Mouse (Mus musculus): Measurements from ENCODE around the gene Creb1. TPM values are rescaled to one million over a fixed set of nuclear protein-coding genes. Genes with fewer than 3 reads are reported as not detected.
A peak's percentile ranks its signal among the peaks of the same experiment; 100 is the strongest.

Creb1 gene
- total and polyA plus RNA-seq, 3 experiments = 19.0 to 179 (median 81.0) TPM

- DNase-seq (ENCODE audit: low spot score) (no peak), ATAC-seq (ENCODE audit: extremely low read depth, insufficient number of reproducible peaks, low FRiP score, poor library complexity, severe bottlenecking) (no peak)
- TF ChIP-seq TAL1 (conservative IDR thresholded peaks at IDR 0.05; ENCODE audit: low read depth, low read length) (no peak), CTCF (IDR thresholded peaks at IDR 0.05; ENCODE audit: low read depth, low read length) (no peak), GATA2 (IDR thresholded peaks at IDR 0.05; ENCODE audit: borderline replicate concordance, low read depth, low read length) (no peak), POLR2AphosphoS5 (IDR thresholded peaks at IDR 0.05; ENCODE audit: insufficient replicate concordance, low read depth, low read length) (no peak), GATA1 (IDR thresholded peaks at IDR 0.05; ENCODE audit: borderline replicate concordance, low read length) (no peak)
- H3K36me3 ChIP-seq (replicated peaks) = peaks cover 72% of the 10 kb centered on the region
- no peak overlapping the region for H3K4me3 ChIP-seq (ENCODE audit: low read depth, low read length)
- H3K27me3 ChIP-seq (ENCODE audit: insufficient read depth, low read length) = no peaks in the 10 kb centered on the region
- H3K4me1 ChIP-seq (ENCODE audit: insufficient read depth, low read depth, low read length) = peaks cover 10% of the 10 kb centered on the region; the same call in 1 of the 2 replicates
- no peaks in the 10 kb centered on the region for H3K9me3 ChIP-seq (replicated peaks)
Observed at GRCm38 (mm10) chr1:64578801-64579200, 46.4 kb downstream of the Creb1 start.

GRCm38 (mm10) chr1:64598926-64599325 is 66.5 kb downstream of the Creb1 start:
- TF ChIP-seq CTCF (IDR thresholded peaks at IDR 0.05; ENCODE audit: low read depth, low read length) = no peak
- no peak for TF ChIP-seq POLR2AphosphoS5 (IDR thresholded peaks at IDR 0.05; ENCODE audit: insufficient replicate concordance, low read depth, low read length)
- TF ChIP-seq GATA2 (IDR thresholded peaks at IDR 0.05; ENCODE audit: borderline replicate concordance, low read depth, low read length) = no peak
- no peak for TF ChIP-seq GATA1 (IDR thresholded peaks at IDR 0.05; ENCODE audit: borderline replicate concordance, low read length)
- TF ChIP-seq TAL1 (conservative IDR thresholded peaks at IDR 0.05; ENCODE audit: low read depth, low read length) = no peak

DNA sequence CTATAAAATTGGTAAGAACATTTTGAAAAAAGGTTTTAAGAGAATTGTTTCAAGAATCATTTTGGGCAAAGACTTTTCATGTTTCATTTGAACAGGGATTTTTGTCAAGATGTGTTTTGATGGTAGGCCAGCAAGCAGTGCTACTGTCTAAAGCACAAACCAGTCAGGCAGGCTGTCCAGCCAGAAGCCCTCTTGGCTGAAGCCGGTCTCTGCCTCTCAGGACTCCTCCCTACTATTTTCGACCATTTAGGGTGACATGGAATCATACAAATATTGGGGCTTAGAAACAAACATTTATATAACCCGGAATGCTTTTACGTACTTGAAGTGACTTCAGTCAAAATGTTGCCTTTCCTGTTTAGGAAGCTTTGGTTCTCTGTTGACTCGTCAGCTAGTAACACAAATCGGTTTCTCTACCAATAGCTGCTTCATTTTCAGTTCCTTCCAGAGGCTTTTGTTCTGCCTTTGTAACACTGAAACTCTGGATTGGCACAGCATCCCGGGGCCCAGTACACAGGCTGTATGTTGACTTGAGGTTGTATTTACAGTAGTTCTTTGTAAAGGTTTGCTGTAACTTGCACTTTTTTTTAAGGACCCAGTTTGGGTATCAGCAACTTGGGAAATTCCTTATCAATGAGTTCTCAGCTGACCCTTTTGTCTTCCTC is 68.1 kb downstream of the Creb1 start:
- DNase-seq (ENCODE audit: low spot score) (no peak), ATAC-seq (ENCODE audit: extremely low read depth, insufficient number of reproducible peaks, low FRiP score, poor library complexity, severe bottlenecking) (no peak)
- Histone ChIP-seq H3K4me1 (ENCODE audit: insufficient read depth, low read depth, low read length) (peaks cover under 1% of the 10 kb centered on the region; the same call in 1 of the 2 replicates), H3K4me3 (ENCODE audit: low read depth, low read length) (no peak overlapping the region), H3K9me3 (replicated peaks) (no peaks in the 10 kb centered on the region), H3K27me3 (ENCODE audit: insufficient read depth, low read length) (no peaks in the 10 kb centered on the region), H3K36me3 (replicated peaks) (peaks cover 82% of the 10 kb centered on the region)
- no peak for TF ChIP-seq GATA1 (IDR thresholded peaks at IDR 0.05; ENCODE audit: borderline replicate concordance, low read length)
- TF ChIP-seq TAL1 (conservative IDR thresholded peaks at IDR 0.05; ENCODE audit: low read depth, low read length) = no peak
- no peak for TF ChIP-seq GATA2 (IDR thresholded peaks at IDR 0.05; ENCODE audit: borderline replicate concordance, low read depth, low read length)
- TF ChIP-seq CTCF (IDR thresholded peaks at IDR 0.05; ENCODE audit: low read depth, low read length) = no peak
- no peak for TF ChIP-seq POLR2AphosphoS5 (IDR thresholded peaks at IDR 0.05; ENCODE audit: insufficient replicate concordance, low read depth, low read length)

More at GRCm38 (mm10) chr1:64598926-64599325, 66.5 kb downstream of the Creb1 start:
- Histone ChIP-seq H3K4me3 (ENCODE audit: low read depth, low read length) (no peak overlapping the region), H3K4me1 (ENCODE audit: insufficient read depth, low read depth, low read length) (no peaks in the 10 kb centered on the region), H3K27me3 (ENCODE audit: insufficient read depth, low read length) (no peaks in the 10 kb centered on the region), H3K9me3 (replicated peaks) (no peaks in the 10 kb centered on the region), H3K36me3 (replicated peaks) (peaks cover 71% of the 10 kb centered on the region)
- ATAC-seq (ENCODE audit: extremely low read depth, insufficient number of reproducible peaks, low FRiP score, poor library complexity, severe bottlenecking) (no peak), DNase-seq (ENCODE audit: low spot score) (no peak)

- no peak for DNase-seq (ENCODE audit: low spot score)
- no peak overlapping the region for H3K4me3 ChIP-seq (ENCODE audit: low read depth, low read length)
- no peaks in the 10 kb centered on the region for H3K27me3 ChIP-seq (ENCODE audit: insufficient read depth, low read length)
- ATAC-seq (ENCODE audit: extremely low read depth, insufficient number of reproducible peaks, low FRiP score, poor library complexity, severe bottlenecking) = no peak
- no peak for TF ChIP-seq GATA2 (IDR thresholded peaks at IDR 0.05; ENCODE audit: borderline replicate concordance, low read depth, low read length)
- TF ChIP-seq CTCF (IDR thresholded peaks at IDR 0.05; ENCODE audit: low read depth, low read length) = no peak
- TF ChIP-seq GATA1 (IDR thresholded peaks at IDR 0.05; ENCODE audit: borderline replicate concordance, low read length) = no peak
- no peak for TF ChIP-seq TAL1 (conservative IDR thresholded peaks at IDR 0.05; ENCODE audit: low read depth, low read length)
- no peak for TF ChIP-seq POLR2AphosphoS5 (IDR thresholded peaks at IDR 0.05; ENCODE audit: insufficient replicate concordance, low read depth, low read length)
- peaks cover 3% of the 10 kb centered on the region; the same call in 1 of the 2 replicates for H3K4me1 ChIP-seq (ENCODE audit: insufficient read depth, low read depth, low read length)
- peaks cover 83% of the 10 kb centered on the region for H3K36me3 ChIP-seq (replicated peaks)
- no peaks in the 10 kb centered on the region for H3K9me3 ChIP-seq (replicated peaks)
Observed at GRCm38 (mm10) chr1:64601242-64601842, 68.9 kb downstream of the Creb1 start.

DNA sequence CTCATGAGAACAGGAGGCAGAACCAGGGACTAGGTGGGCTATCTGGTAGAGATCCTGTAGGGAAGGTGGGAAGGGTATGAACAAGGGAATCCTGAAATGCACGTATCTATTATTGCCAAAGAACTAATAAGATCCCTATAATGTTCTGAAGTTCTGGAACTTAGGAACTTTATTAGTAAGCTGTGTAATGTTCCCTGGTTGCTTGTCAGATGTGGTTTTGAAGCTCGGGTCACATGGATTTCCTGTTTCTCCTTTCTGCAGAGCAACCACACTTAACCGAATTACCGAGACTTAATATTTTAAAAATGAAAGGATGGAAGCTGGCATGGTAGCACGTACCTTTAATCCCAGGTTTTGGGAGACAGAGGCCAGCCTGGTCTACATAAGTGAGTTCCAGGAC is 70.9 kb downstream of the Creb1 start:
- DNase-seq (ENCODE audit: low spot score) (no peak), ATAC-seq (ENCODE audit: extremely low read depth, insufficient number of reproducible peaks, low FRiP score, poor library complexity, severe bottlenecking) (no peak)
- peaks cover 82% of the 10 kb centered on the region for H3K36me3 ChIP-seq (replicated peaks)
- no peaks in the 10 kb centered on the region for H3K9me3 ChIP-seq (replicated peaks)
- H3K4me3 ChIP-seq (ENCODE audit: low read depth, low read length) = no peak overlapping the region
- H3K4me1 ChIP-seq (ENCODE audit: insufficient read depth, low read depth, low read length) = peaks cover 8% of the 10 kb centered on the region; the same call in 1 of the 2 replicates
- TF ChIP-seq TAL1 (conservative IDR thresholded peaks at IDR 0.05; ENCODE audit: low read depth, low read length) = no peak
- TF ChIP-seq CTCF (IDR thresholded peaks at IDR 0.05; ENCODE audit: low read depth, low read length) = no peak
- TF ChIP-seq GATA1 (IDR thresholded peaks at IDR 0.05; ENCODE audit: borderline replicate concordance, low read length) = no peak
- no peak for TF ChIP-seq POLR2AphosphoS5 (IDR thresholded peaks at IDR 0.05; ENCODE audit: insufficient replicate concordance, low read depth, low read length)
- no peak for TF ChIP-seq GATA2 (IDR thresholded peaks at IDR 0.05; ENCODE audit: borderline replicate concordance, low read depth, low read length)
- no peaks in the 10 kb centered on the region for H3K27me3 ChIP-seq (ENCODE audit: insufficient read depth, low read length)

DNA sequence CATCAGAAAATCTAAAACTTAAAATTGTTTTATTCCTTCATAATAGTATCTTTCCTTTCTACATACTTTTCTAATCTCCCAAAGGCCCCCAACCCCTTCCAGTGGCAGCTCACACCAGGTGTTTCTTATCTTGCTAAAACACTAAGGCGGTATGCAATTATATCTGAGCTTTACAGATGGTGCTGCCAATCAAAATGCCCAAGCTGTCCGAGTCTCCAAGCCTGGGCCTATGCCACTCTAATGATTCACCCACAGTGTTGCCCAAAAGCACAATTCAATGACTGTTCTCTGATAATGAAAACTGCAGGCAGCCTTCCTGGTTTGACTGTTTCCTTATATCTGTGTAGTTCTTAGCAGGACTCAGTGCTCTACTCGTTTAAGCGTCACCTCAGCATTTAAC is 76.7 kb downstream of the Creb1 start:
- DNase-seq (ENCODE audit: low spot score) = peak; percentile 31
- Histone ChIP-seq H3K27me3 (ENCODE audit: insufficient read depth, low read length) (no peaks in the 10 kb centered on the region), H3K36me3 (replicated peaks) (peaks cover 87% of the 10 kb centered on the region), H3K4me1 (ENCODE audit: insufficient read depth, low read depth, low read length) (peaks cover 39% of the 10 kb centered on the region), H3K9me3 (replicated peaks) (no peaks in the 10 kb centered on the region), H3K4me3 (ENCODE audit: low read depth, low read length) (no peak overlapping the region; the same call in 1 of the 2 replicates)
- peak; percentile 75 for ATAC-seq (ENCODE audit: extremely low read depth, insufficient number of reproducible peaks, low FRiP score, poor library complexity, severe bottlenecking)
- TF ChIP-seq POLR2AphosphoS5 (IDR thresholded peaks at IDR 0.05; ENCODE audit: insufficient replicate concordance, low read depth, low read length) (no peak), TAL1 (conservative IDR thresholded peaks at IDR 0.05; ENCODE audit: low read depth, low read length) (peak; percentile 85)
